Mouse (Mus musculus): ENCODE results near the gene Cldn15. TPM values are rescaled to one million over a fixed set of nuclear protein-coding genes. Genes with fewer than 3 reads are reported as not detected.

Cldn15 gene
- polyA plus RNA-seq, 1 experiment from 2014 or later: 6.7 TPM

DNA sequence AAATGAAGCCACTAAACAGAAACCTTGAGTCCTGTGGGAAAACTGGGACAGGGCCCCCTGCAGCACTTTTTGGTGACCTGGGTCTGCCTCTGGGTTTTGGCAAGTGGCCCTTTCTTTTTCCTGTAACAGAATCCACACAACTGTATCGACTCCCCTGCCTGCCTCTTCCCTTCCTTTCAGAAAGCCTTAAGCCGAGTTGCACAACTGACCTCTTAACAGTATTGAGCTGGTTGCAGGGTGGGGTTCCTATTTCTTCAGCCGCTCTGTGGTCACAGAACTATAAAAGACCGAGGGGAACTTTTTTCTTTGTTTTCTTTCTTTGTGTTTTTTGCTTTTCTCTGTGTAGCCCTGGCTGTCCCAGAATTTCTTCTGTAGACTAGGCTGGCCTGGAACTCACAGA is 11.4 kb downstream of the Cldn15 start:
- H3K4me3 ChIP-seq (ENCODE audit: low read depth, low read length): no peak overlapping the region
- no peaks in the 10 kb centered on the region for H3K9me3 ChIP-seq (ENCODE audit: control insufficient read depth, low read depth, low read length)
- H3K4me2 ChIP-seq (replicated peaks; ENCODE audit: low read depth, low read length): no peak overlapping the region
- H3K9ac ChIP-seq (replicated peaks; ENCODE audit: low read depth, low read length): no peak overlapping the region
- WGBS: 69% methylated on average over 4 of the region's 4 CpGs
- peaks cover 10% of the 10 kb centered on the region for H3K36me3 ChIP-seq (ENCODE audit: control insufficient read depth, insufficient read depth, low read length)
- H3K27ac ChIP-seq (ENCODE audit: low read length): no peak overlapping the region
- ATAC-seq (ENCODE audit: insufficient number of reproducible peaks, insufficient read depth, low FRiP score, low read depth): no peak
- H3K4me1 ChIP-seq (ENCODE audit: control insufficient read depth, insufficient read depth, low read length): no peaks in the 10 kb centered on the region
- no peaks in the 10 kb centered on the region for H3K27me3 ChIP-seq (ENCODE audit: control insufficient read depth, insufficient read depth, low read length)

DNA sequence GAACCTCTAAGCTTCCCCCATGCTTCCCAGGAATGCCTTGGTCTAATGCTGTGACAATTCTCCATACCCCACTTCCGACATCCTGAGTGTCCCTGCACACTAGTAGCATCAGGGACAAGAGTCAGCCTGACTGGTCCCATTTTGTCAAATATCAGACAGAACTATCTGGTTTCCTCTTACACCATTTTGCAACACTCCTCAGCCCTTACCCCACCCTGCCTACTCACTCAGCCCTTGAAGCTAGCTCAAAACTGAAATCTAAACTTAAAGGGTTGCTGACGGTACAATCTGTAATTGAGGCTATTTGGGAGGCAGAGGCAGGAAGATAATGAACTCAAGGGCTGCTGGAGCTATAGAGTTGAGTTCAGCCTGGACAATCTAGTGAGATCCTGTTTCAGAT is 13.3 kb downstream of the Cldn15 start:
- Histone ChIP-seq H3K36me3 (ENCODE audit: control insufficient read depth, insufficient read depth, low read length) (peaks cover 10% of the 10 kb centered on the region), H3K9ac (replicated peaks; ENCODE audit: low read depth, low read length) (no peak overlapping the region), H3K4me1 (ENCODE audit: control insufficient read depth, insufficient read depth, low read length) (no peaks in the 10 kb centered on the region), H3K4me3 (ENCODE audit: low read depth, low read length) (no peak overlapping the region), H3K9me3 (ENCODE audit: control insufficient read depth, low read depth, low read length) (no peaks in the 10 kb centered on the region), H3K27me3 (ENCODE audit: control insufficient read depth, insufficient read depth, low read length) (no peaks in the 10 kb centered on the region), H3K4me2 (replicated peaks; ENCODE audit: low read depth, low read length) (no peak overlapping the region), H3K27ac (ENCODE audit: low read length) (no peak overlapping the region)
- ATAC-seq (ENCODE audit: insufficient number of reproducible peaks, insufficient read depth, low FRiP score, low read depth): no peak
- WGBS: 86% methylated on average over 2 of the region's 2 CpGs

DNA sequence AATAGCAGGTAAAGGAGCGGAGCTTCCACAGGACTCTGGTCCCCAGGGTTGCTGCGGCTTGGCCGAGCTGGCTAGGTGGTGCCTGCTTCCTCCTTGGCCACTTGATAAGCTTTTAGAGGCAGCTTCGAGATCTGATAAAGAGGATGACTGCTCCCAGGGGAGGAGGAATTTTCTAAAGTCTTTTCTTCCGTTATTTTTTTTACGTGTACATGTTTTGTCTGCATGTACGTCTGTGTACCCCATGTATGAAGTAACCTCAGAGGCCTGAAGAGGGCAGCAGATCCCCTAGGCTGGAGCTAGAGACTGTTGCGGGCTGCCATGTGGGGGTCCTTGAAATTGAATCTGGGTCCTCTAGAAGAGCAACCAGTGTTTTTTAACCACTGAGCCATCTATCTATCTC is 14.6 kb downstream of the Cldn15 start:
- no peaks in the 10 kb centered on the region for H3K9me3 ChIP-seq (ENCODE audit: control insufficient read depth, low read depth, low read length)
- no peak overlapping the region for H3K27ac ChIP-seq (ENCODE audit: low read length)
- H3K4me2 ChIP-seq (replicated peaks; ENCODE audit: low read depth, low read length): no peak overlapping the region
- no peak overlapping the region for H3K9ac ChIP-seq (replicated peaks; ENCODE audit: low read depth, low read length)
- ATAC-seq (ENCODE audit: insufficient number of reproducible peaks, insufficient read depth, low FRiP score, low read depth): no peak
- no peak overlapping the region for H3K4me3 ChIP-seq (ENCODE audit: low read depth, low read length)
- H3K36me3 ChIP-seq (ENCODE audit: control insufficient read depth, insufficient read depth, low read length): peaks cover 10% of the 10 kb centered on the region
- peaks cover 5% of the 10 kb centered on the region for H3K4me1 ChIP-seq (ENCODE audit: control insufficient read depth, insufficient read depth, low read length)
- no peaks in the 10 kb centered on the region for H3K27me3 ChIP-seq (ENCODE audit: control insufficient read depth, insufficient read depth, low read length)
- 89% methylated on average over 8 of the region's 8 CpGs for WGBS

DNA sequence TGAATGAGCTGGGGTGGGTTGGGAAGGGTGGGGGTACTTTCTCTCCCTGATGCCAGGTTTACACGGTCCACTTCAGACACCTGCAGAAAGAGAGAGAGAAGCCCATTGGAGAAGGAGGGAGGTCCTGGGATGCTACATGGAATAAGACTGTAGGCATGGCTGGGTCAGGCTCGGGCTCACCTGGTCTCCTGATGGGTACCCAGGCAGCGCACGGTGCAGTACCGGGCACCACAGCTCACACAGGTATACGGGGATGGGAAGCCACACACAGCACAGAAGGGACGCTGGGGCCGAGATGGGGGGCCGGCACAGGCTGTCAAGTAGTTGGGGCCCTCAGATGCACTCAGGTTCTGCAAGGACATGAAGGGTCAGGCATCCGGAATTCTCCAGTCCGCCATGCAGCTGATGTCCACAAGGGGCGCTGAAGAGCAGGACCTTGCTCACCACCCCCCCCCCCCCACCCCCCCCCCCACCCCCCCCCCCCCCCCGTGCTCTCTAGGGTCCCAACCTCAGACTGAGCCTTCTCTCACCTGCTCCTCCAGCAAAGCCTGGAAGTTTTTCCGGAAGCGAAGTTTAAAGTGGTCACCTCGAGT is 16.0 kb downstream of the Cldn15 start:
- WGBS: 50% methylated on average over 15 of the region's 16 CpGs
- H3K36me3 ChIP-seq (ENCODE audit: control insufficient read depth, insufficient read depth, low read length): peaks cover 10% of the 10 kb centered on the region
- no peak overlapping the region for H3K4me3 ChIP-seq (ENCODE audit: low read depth, low read length)
- H3K4me1 ChIP-seq (ENCODE audit: control insufficient read depth, insufficient read depth, low read length): peaks cover 8% of the 10 kb centered on the region
- H3K27ac ChIP-seq (ENCODE audit: low read length): no peak overlapping the region
- H3K9me3 ChIP-seq (ENCODE audit: control insufficient read depth, low read depth, low read length): no peaks in the 10 kb centered on the region
- H3K27me3 ChIP-seq (ENCODE audit: control insufficient read depth, insufficient read depth, low read length): no peaks in the 10 kb centered on the region
- no peak overlapping the region for H3K4me2 ChIP-seq (replicated peaks; ENCODE audit: low read depth, low read length)
- no peak for ATAC-seq (ENCODE audit: insufficient number of reproducible peaks, insufficient read depth, low FRiP score, low read depth)
- H3K9ac ChIP-seq (replicated peaks; ENCODE audit: low read depth, low read length): no peak overlapping the region

DNA sequence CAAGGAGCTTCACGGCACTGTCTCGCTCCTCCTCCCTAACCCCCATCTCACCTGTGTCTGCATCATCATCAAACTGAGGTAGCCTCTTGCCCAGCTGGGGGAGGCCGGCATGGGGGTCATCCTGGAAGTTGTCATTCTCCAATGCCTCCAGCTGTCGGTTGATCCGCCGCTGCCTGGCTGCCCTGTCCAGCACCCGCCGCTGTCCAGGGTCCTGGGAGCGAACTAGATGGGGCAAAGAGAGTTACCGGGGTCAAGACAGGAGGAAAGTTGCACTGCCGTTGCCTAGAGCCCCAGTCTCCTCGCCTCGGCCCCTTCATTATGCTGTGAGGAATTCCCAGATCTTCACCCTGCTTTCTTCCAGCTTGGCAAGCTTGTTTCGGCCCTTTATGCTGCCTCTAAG is 18.4 kb downstream of the Cldn15 start:
- H3K9ac ChIP-seq (replicated peaks; ENCODE audit: low read depth, low read length): no peak overlapping the region
- no peaks in the 10 kb centered on the region for H3K27me3 ChIP-seq (ENCODE audit: control insufficient read depth, insufficient read depth, low read length)
- no peak overlapping the region for H3K4me2 ChIP-seq (replicated peaks; ENCODE audit: low read depth, low read length)
- H3K4me1 ChIP-seq (ENCODE audit: control insufficient read depth, insufficient read depth, low read length): peaks cover 13% of the 10 kb centered on the region
- WGBS: 53% methylated on average over 14 of the region's 14 CpGs
- no peak overlapping the region for H3K27ac ChIP-seq (ENCODE audit: low read length)
- peaks cover 11% of the 10 kb centered on the region for H3K36me3 ChIP-seq (ENCODE audit: control insufficient read depth, insufficient read depth, low read length)
- ATAC-seq (ENCODE audit: insufficient number of reproducible peaks, insufficient read depth, low FRiP score, low read depth): no peak
- H3K4me3 ChIP-seq (ENCODE audit: low read depth, low read length): no peak overlapping the region
- H3K9me3 ChIP-seq (ENCODE audit: control insufficient read depth, low read depth, low read length): no peaks in the 10 kb centered on the region

DNA sequence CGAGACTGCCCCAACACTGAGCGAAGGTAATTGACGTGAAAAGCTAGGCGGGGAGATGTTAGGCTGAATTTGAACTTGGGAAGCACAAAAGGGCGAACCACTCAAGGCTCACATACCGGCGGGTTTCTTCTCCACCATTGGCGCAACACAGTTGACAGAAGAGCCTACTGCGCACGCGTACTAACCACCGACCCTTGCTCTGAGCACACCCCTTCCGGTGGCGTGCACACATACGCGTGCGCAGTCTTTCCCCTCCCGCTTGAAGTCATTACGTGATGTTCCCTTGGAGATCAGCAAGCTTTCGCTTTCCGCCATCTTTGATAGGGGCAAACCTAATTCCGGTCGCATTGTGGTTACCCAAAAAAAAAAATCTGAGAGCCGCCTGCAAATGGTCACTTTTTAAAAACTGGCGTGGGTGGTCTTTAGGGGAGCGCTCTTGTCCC is 20.3 kb downstream of the Cldn15 start, which contains the start of gene Plod3:
Plod3 (plus strand) TSS at position 325 of the 443 bp plus-strand sequence.
- WGBS: under 1% methylated on average over 26 of the region's 26 CpGs
- Histone ChIP-seq H3K4me2 (replicated peaks; ENCODE audit: low read depth, low read length) (peak within 1 kb of the TSS; percentile 77), H3K9me3 (ENCODE audit: control insufficient read depth, low read depth, low read length) (no peaks in the 10 kb centered on the region), H3K36me3 (ENCODE audit: control insufficient read depth, insufficient read depth, low read length) (peaks cover 24% of the 10 kb centered on the region; the same call in 1 of the 2 replicates), H3K4me1 (ENCODE audit: control insufficient read depth, insufficient read depth, low read length) (peaks cover 13% of the 10 kb centered on the region), H3K9ac (replicated peaks; ENCODE audit: low read depth, low read length) (peak within 1 kb of the TSS; percentile 92), H3K4me3 (ENCODE audit: low read depth, low read length) (peak within 1 kb of the TSS; percentile 96), H3K27ac (ENCODE audit: low read length) (peak within 1 kb of the TSS; percentile 95), H3K27me3 (ENCODE audit: control insufficient read depth, insufficient read depth, low read length) (no peaks in the 10 kb centered on the region)
- peak; percentile 91 for ATAC-seq (ENCODE audit: insufficient number of reproducible peaks, insufficient read depth, low FRiP score, low read depth)

DNA sequence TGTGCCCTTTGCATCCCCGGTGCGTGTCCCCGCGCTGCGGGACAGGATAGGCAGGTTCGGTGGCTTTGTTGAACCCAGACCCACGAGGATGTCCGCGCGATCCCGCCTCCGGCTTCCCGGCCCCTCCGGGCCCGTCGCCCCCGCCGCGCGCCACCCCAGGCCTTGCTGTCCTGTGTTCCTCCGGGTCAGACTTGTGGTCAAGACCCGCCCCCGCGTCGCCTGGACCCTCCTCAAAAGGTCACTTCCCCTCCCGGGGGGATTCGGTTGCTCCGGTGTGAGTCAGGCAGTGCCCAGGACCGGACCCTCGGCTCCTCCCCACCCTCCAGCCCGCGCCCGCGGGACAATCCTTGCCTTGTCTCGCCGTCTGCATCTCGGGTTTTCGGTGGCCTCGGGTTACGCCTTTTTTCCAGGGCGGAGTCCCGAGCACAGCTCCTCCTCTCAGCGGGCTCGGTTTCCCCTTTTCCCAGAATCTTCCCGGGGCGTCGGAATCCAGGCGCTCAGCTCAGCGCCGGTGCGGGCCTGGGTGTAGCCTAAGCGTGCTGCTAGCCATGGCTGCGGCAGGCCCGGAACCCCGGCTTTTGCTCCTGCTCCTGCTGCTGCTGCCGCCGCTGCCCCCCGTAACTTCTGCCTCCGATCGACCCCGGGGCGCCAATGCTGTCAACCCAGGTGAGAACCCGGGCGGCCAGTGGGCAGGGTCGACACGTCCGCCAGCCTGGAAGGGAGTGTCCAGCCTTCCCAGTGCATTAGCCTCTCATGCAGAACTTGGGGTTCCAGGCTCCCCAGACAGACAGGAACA is 20.9 kb downstream of the Cldn15 start:
- H3K27me3 ChIP-seq (ENCODE audit: control insufficient read depth, insufficient read depth, low read length): no peaks in the 10 kb centered on the region
- H3K4me3 ChIP-seq (ENCODE audit: low read depth, low read length): peak overlapping the region; percentile 96
- no peaks in the 10 kb centered on the region for H3K9me3 ChIP-seq (ENCODE audit: control insufficient read depth, low read depth, low read length)
- H3K9ac ChIP-seq (replicated peaks; ENCODE audit: low read depth, low read length): peak overlapping the region; percentile 92
- ATAC-seq (ENCODE audit: insufficient number of reproducible peaks, insufficient read depth, low FRiP score, low read depth): peak; percentile 73
- peak overlapping the region; percentile 95 for H3K27ac ChIP-seq (ENCODE audit: low read length)
- peaks cover 25% of the 10 kb centered on the region; the same call in 1 of the 2 replicates for H3K36me3 ChIP-seq (ENCODE audit: control insufficient read depth, insufficient read depth, low read length)
- H3K4me1 ChIP-seq (ENCODE audit: control insufficient read depth, insufficient read depth, low read length): peaks cover 13% of the 10 kb centered on the region
- H3K4me2 ChIP-seq (replicated peaks; ENCODE audit: low read depth, low read length): peak overlapping the region; percentile 77
- WGBS: under 1% methylated on average over 67 of the region's 67 CpGs

DNA sequence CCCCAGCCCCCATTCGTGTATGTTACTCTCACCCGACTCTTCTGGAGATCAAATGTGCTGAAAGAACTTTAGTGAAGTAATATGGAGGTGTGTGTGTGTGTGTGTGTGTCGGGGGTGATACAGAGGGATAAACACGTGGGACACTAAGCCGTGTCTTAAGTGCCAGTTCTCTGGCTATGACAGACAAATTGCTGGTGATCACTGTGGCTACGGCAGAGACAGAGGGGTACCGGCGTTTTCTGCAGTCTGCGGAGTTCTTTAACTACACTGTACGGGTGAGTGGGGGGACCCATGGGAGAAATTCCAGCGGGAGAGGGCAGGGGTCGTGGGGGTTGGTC is 21.5 kb downstream of the Cldn15 start, which contains the start of gene Znhit1:
Znhit1 (minus strand) TSS at position 88 of the 338 bp plus-strand sequence.
- peak within 1 kb of the TSS; percentile 95 for H3K27ac ChIP-seq (ENCODE audit: low read length)
- no peaks in the 10 kb centered on the region for H3K27me3 ChIP-seq (ENCODE audit: control insufficient read depth, insufficient read depth, low read length)
- ATAC-seq (ENCODE audit: insufficient number of reproducible peaks, insufficient read depth, low FRiP score, low read depth): no peak
- H3K4me2 ChIP-seq (replicated peaks; ENCODE audit: low read depth, low read length): peak within 1 kb of the TSS; percentile 77
- peaks cover 25% of the 10 kb centered on the region; the same call in 1 of the 2 replicates for H3K36me3 ChIP-seq (ENCODE audit: control insufficient read depth, insufficient read depth, low read length)
- H3K4me3 ChIP-seq (ENCODE audit: low read depth, low read length): peak within 1 kb of the TSS; percentile 96
- no peaks in the 10 kb centered on the region for H3K9me3 ChIP-seq (ENCODE audit: control insufficient read depth, low read depth, low read length)
- H3K9ac ChIP-seq (replicated peaks; ENCODE audit: low read depth, low read length): peak within 1 kb of the TSS; percentile 92
- H3K4me1 ChIP-seq (ENCODE audit: control insufficient read depth, insufficient read depth, low read length): peaks cover 13% of the 10 kb centered on the region
- WGBS: under 1% methylated on average over 12 of the region's 12 CpGs

Measured in stomach, embryonic 14.5 days (tissue).